In genomic region chr2:161858361-161858760, GRCm38 (mm10) we compare ENCODE assay signal across 15 mouse cellular contexts.
"Had no signal": no experiment of that assay in that cellular context is flagged by ENCODE, and none has a peak within 500 bp of the region (broad histone marks: within the 10 kb centered on the region; RNA-seq: fewer than 3 reads in every experiment).

No protein-coding gene starts in this region.

- H3K27ac ChIP-seq: limb, embryonic 15.5 days; liver, embryonic 12.5 days; midbrain, embryonic 10.5 days; midbrain, embryonic 15.5 days; neural tube, embryonic 13.5 days had no signal

- H3K9me3 ChIP-seq: limb, embryonic 15.5 days; liver, embryonic 12.5 days; midbrain, embryonic 10.5 days; midbrain, embryonic 15.5 days; neural tube, embryonic 13.5 days had no signal

- DNase-seq: kidney, adult 8-10 months; kidney, postnatal 10 days; kidney, postnatal 4 days; lung, embryonic 14.5 days; lung, postnatal 10 days; lung, postnatal 4 days; retina, postnatal 1 day; right cerebral cortex, postnatal 4 days; spleen, adult 18-20 months; thymus, postnatal 4 days had no signal

- H3K36me3 ChIP-seq: limb, embryonic 15.5 days; liver, embryonic 12.5 days; midbrain, embryonic 10.5 days; midbrain, embryonic 15.5 days; neural tube, embryonic 13.5 days had no signal

- H3K4me3 ChIP-seq: limb, embryonic 15.5 days; liver, embryonic 12.5 days; midbrain, embryonic 10.5 days; midbrain, embryonic 15.5 days; neural tube, embryonic 13.5 days had no signal

- H3K27me3 ChIP-seq: limb, embryonic 15.5 days; liver, embryonic 12.5 days; midbrain, embryonic 15.5 days; neural tube, embryonic 13.5 days had no signal

- H3K4me1 ChIP-seq: limb, embryonic 15.5 days; liver, embryonic 12.5 days; midbrain, embryonic 10.5 days; midbrain, embryonic 15.5 days had no signal

- ATAC-seq: liver, embryonic 12.5 days; midbrain, embryonic 15.5 days had no signal

- H3K9ac ChIP-seq: limb, embryonic 15.5 days; liver, embryonic 12.5 days; lung, embryonic 14.5 days; midbrain, embryonic 15.5 days; neural tube, embryonic 13.5 days had no signal

- H3K4me2 ChIP-seq: limb, embryonic 15.5 days; liver, embryonic 12.5 days; lung, embryonic 14.5 days; midbrain, embryonic 15.5 days; neural tube, embryonic 13.5 days had no signal
